Mouse (Mus musculus) hindbrain, embryonic 16.5 days (tissue): ENCODE measurements around the gene Lamtor1. TPM values are rescaled to one million over a fixed set of nuclear protein-coding genes. Genes with fewer than 3 reads are reported as not detected.

Experiments used
- ATAC-seq: fragments of 200-750 bp; cut with Nextera tagmentation; 2 replicates; pipeline ENCODE4 v1.8.0; 2017; ENCODE audit warnings: moderate TSS enrichment, moderate library complexity
- H3K27ac ChIP-seq: fragments of 300-500 bp; sonication (generic); 2 replicates; pipeline ENCODE4 v1.5.1; 2014; ENCODE audit warnings: low read depth, mild to moderate bottlenecking, control low read depth, low read length, moderate library complexity
- H3K27me3 ChIP-seq: fragments of 300-500 bp; sonication (generic); replicated peaks from 2 replicates; pipeline ENCODE4 v1.6.1; 2014; ENCODE audit warnings: low read length; ENCODE audit not compliant: control insufficient read depth, insufficient read depth
- H3K36me3 ChIP-seq: fragments of 300-500 bp; sonication (generic); 2 replicates; pipeline ENCODE4 v1.6.1; 2014; ENCODE audit warnings: mild to moderate bottlenecking, low read length, moderate library complexity, mixed read lengths; ENCODE audit not compliant: control insufficient read depth, insufficient read depth
- H3K4me1 ChIP-seq: fragments of 300-500 bp; sonication (generic); 2 replicates; pipeline ENCODE4 v1.6.1; 2014; ENCODE audit warnings: low read depth, low read length; ENCODE audit not compliant: control insufficient read depth, insufficient read depth
- H3K4me2 ChIP-seq: fragments of 300-500 bp; sonication (generic); 2 replicates; pipeline ENCODE4 v1.6.1; 2014; ENCODE audit warnings: mild to moderate bottlenecking, low read length, control low read depth, moderate library complexity
- H3K4me3 ChIP-seq: fragments of 300-500 bp; sonication (generic); 2 replicates; pipeline ENCODE4 v1.5.1; 2014; ENCODE audit warnings: mild to moderate bottlenecking, low read length, control low read depth, moderate library complexity
- H3K9ac ChIP-seq: fragments of 300-500 bp; sonication (generic); 2 replicates; pipeline ENCODE4 v1.6.1; 2014; ENCODE audit warnings: low read depth, mild to moderate bottlenecking, control low read depth, low read length, moderate library complexity
- H3K9me3 ChIP-seq: fragments of 300-500 bp; sonication (generic); 2 replicates; pipeline ENCODE4 v1.6.1; 2014; ENCODE audit warnings: mild to moderate bottlenecking, low read length, moderate library complexity; ENCODE audit not compliant: control insufficient read depth
- WGBS: fragments of 180-500 bp; shearing (Covaris S2); extraction: QIAGEN DNeasy Blood & Tissue Kit; methylation state at CpG from one replicate; pipeline ENCODE4 v1.1.7; 2014; 5-methylcytosine and 5-hydroxymethylcytosine counted together
- polyA plus RNA-seq: library from polyadenylated mRNA; unstranded; fragments of >200 nt; fragmentation: Nextera tagmentation; extraction: Ambion mirVana; gene quantifications from 2 replicates; pipeline ENCODE4 v1.2.1, GENCODE M21; 2015

The Lamtor1 gene
- polyA plus RNA-seq: 159 and 164 TPM in 2 replicates

- H3K36me3 ChIP-seq: peaks cover 10% of the 10 kb centered on the region
- peak; percentile 98 for ATAC-seq
- under 1% methylated on average over 60 of the region's 61 CpGs for WGBS
- H3K27me3 ChIP-seq: no peaks in the 10 kb centered on the region
- H3K9me3 ChIP-seq: no peaks in the 10 kb centered on the region
- peak within 1 kb of the TSS; percentile 97 for H3K27ac ChIP-seq
- peaks cover 23% of the 10 kb centered on the region for H3K4me1 ChIP-seq
- peak within 1 kb of the TSS; percentile 98 for H3K9ac ChIP-seq
- H3K4me2 ChIP-seq: peak within 1 kb of the TSS; percentile 82
- H3K4me3 ChIP-seq: peak within 1 kb of the TSS; percentile 93
These were observed at the start of gene Lamtor1 for GRCm38 (mm10) chr7:101905561-101906286. TSS of gene Lamtor1 (plus strand) at chr7:101905904.

- no peak for ATAC-seq
- H3K36me3 ChIP-seq: no peaks in the 10 kb centered on the region
- no peaks in the 10 kb centered on the region for H3K9me3 ChIP-seq
- no peaks in the 10 kb centered on the region for H3K4me1 ChIP-seq
- no peaks in the 10 kb centered on the region for H3K27me3 ChIP-seq
- no peak within 1 kb of the TSS for H3K4me2 ChIP-seq
- no peak within 1 kb of the TSS for H3K4me3 ChIP-seq
- H3K9ac ChIP-seq: no peak within 1 kb of the TSS
- no peak within 1 kb of the TSS for H3K27ac ChIP-seq
- WGBS: 91% methylated on average over 4 of the region's 4 CpGs
These were observed 48.6 kb upstream of the Lamtor1 start, which contains the start of gene Folr2 for GRCm38 (mm10) chr7:101857094-101857493. TSS of gene Folr2 (minus strand) at chr7:101857194.

GRCm38 (mm10) chr7:101858362-101858761, 47.3 kb upstream of the Lamtor1 start:
- H3K36me3 ChIP-seq: no peaks in the 10 kb centered on the region
- no peaks in the 10 kb centered on the region for H3K9me3 ChIP-seq
- no peak overlapping the region for H3K9ac ChIP-seq
- no peak overlapping the region for H3K4me3 ChIP-seq
- H3K27ac ChIP-seq: no peak overlapping the region
- no peak for ATAC-seq
- H3K4me1 ChIP-seq: no peaks in the 10 kb centered on the region
- WGBS: 87% methylated on average over 9 of the region's 9 CpGs
- no peak overlapping the region for H3K4me2 ChIP-seq
- no peaks in the 10 kb centered on the region for H3K27me3 ChIP-seq

- H3K4me2 ChIP-seq: no peak overlapping the region
- H3K27ac ChIP-seq: no peak overlapping the region
- no peak overlapping the region for H3K9ac ChIP-seq
- H3K9me3 ChIP-seq: no peaks in the 10 kb centered on the region
- H3K27me3 ChIP-seq: no peaks in the 10 kb centered on the region
- H3K4me3 ChIP-seq: no peak overlapping the region
- H3K4me1 ChIP-seq: no peaks in the 10 kb centered on the region
- no peak for ATAC-seq
- H3K36me3 ChIP-seq: no peaks in the 10 kb centered on the region
These were observed 44.7 kb upstream of the Lamtor1 start for GRCm38 (mm10) chr7:101860978-101861377.

- H3K36me3 ChIP-seq: no peaks in the 10 kb centered on the region
- no peak overlapping the region for H3K4me3 ChIP-seq
- no peaks in the 10 kb centered on the region for H3K9me3 ChIP-seq
- H3K4me2 ChIP-seq: no peak overlapping the region
- H3K4me1 ChIP-seq: no peaks in the 10 kb centered on the region
- no peaks in the 10 kb centered on the region for H3K27me3 ChIP-seq
- no peak overlapping the region for H3K27ac ChIP-seq
- 79% methylated on average over 3 of the region's 3 CpGs for WGBS
- H3K9ac ChIP-seq: no peak overlapping the region
- ATAC-seq: no peak
These were observed 43.4 kb upstream of the Lamtor1 start for GRCm38 (mm10) chr7:101862291-101862690.

GRCm38 (mm10) chr7:101863415-101863814, 42.3 kb upstream of the Lamtor1 start, which contains the start of gene Anapc15:
TSS of gene Anapc15 (plus strand) at chr7:101863715.
- ATAC-seq: no peak
- Histone ChIP-seq H3K9ac (no peak within 1 kb of the TSS), H3K27ac (no peak within 1 kb of the TSS), H3K36me3 (no peaks in the 10 kb centered on the region), H3K27me3 (no peaks in the 10 kb centered on the region), H3K4me1 (no peaks in the 10 kb centered on the region), H3K4me2 (no peak within 1 kb of the TSS), H3K9me3 (no peaks in the 10 kb centered on the region), H3K4me3 (no peak within 1 kb of the TSS)
- WGBS: 74% methylated on average over 3 of the region's 3 CpGs

GRCm38 (mm10) chr7:101866491-101867265, 39.0 kb upstream of the Lamtor1 start:
- Histone ChIP-seq H3K9me3 (no peaks in the 10 kb centered on the region), H3K27ac (no peak overlapping the region), H3K36me3 (no peaks in the 10 kb centered on the region), H3K4me1 (no peaks in the 10 kb centered on the region), H3K9ac (no peak overlapping the region), H3K27me3 (no peaks in the 10 kb centered on the region), H3K4me3 (no peak overlapping the region), H3K4me2 (no peak overlapping the region)
- 81% methylated on average over 11 of the region's 11 CpGs for WGBS
- ATAC-seq: no peak

GRCm38 (mm10) chr7:101867482-101867881, 38.2 kb upstream of the Lamtor1 start:
- no peak overlapping the region for H3K27ac ChIP-seq
- H3K4me1 ChIP-seq: no peaks in the 10 kb centered on the region
- 98% methylated on average over 4 of the region's 4 CpGs for WGBS

More at GRCm38 (mm10) chr7:101867482-101867881, 38.2 kb upstream of the Lamtor1 start:
- Histone ChIP-seq H3K36me3 (no peaks in the 10 kb centered on the region), H3K9me3 (no peaks in the 10 kb centered on the region), H3K4me2 (no peak overlapping the region), H3K9ac (no peak overlapping the region), H3K27me3 (no peaks in the 10 kb centered on the region), H3K4me3 (no peak overlapping the region)
- no peak for ATAC-seq
